Mouse (Mus musculus): ENCODE data around the gene 1700028P14Rik.
A peak's percentile ranks its signal among the peaks of the same experiment; 100 is the strongest.
"Not testable (repeated sequence)": the region's sequence is repeated elsewhere in the genome, so short reads cannot be mapped to it uniquely, and the experiment has no call there.

1700028P14Rik gene

DNA sequence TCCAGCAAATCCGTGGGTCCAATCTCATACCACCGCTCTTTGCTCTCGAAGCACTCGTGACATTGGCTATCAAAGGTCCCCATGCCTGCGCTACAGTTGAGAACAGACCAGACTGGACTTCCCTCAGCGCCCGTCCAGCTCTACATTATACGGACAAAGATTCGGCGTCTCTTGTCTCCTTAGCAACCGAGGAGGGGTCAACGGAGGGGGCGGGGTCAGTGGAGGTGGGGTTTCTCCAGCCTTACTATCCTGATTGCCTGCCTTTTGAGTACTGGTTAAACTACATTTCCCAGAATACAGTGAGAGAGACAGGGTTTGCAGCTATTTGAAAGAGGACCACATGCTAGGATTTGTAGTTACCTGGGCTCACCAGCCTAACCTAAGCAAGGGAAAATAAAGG is at the start of gene 1700028P14Rik:
Gene 1700028P14Rik, minus strand, starts transcription at position 169 of the 400 bp plus-strand sequence.
- peak; percentile 89 to 90 for DNase-seq

DNA sequence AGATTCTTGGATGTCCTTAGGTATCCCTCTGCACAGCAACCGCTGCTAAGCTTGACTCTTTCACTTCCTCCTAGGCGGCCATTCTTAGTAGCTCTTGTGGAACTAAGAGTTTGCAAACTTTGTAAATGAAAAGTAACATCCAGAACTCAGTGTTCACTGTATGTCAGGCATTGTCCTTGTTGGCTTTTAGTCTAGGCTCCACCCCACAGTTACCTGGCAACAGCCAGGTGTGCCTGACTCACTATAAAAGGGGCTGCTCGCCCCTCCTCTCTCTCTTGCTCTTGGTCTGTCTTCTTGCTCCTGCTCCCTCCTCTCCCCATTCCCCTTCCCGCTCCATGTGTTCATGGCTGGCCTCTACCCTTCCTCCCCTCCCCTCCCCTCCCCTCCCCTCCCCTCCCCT is 46.5 kb upstream of the 1700028P14Rik start:
- no peak for DNase-seq

DNA sequence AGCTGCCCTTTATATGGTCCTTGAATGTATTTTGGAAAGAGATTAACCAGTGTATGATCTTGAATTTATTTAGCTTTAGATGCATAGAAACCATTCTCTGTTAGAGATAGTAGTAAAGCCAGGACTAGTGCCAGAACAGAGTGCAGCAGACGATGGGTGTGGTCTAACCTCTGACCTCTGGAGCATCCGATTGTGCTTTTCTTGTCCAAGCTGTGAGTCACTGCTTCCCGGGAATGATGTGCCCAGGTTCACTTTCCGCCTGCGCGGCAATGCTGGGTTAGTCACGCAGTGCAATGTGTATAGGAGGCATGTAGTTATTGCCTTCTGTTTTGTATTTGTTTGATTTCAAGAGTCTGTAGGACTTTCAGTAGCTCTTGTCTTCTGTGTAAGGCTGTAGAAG is 45.8 kb upstream of the 1700028P14Rik start:
- peak; percentile 27 to 49 for DNase-seq

DNA sequence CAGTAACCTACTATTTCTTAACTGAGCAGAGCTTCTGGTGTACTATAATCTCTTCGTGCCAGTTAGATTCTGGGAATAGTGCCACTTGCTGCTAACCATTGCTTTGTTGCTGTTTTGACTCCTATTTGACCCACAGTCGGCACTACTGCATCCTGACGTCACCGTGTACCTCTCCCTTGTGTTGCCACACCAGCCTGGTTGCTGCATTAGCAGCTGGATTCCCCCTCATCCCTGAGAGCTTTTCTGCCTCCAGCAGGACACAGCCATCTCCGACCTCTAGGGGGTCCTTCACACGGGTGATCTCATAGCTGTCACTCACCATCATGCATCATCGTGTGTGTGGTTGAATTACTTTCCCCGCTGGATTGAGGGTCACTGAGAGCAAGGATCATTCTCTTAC is 45.2 kb upstream of the 1700028P14Rik start:
- DNase-seq: no peak

DNA sequence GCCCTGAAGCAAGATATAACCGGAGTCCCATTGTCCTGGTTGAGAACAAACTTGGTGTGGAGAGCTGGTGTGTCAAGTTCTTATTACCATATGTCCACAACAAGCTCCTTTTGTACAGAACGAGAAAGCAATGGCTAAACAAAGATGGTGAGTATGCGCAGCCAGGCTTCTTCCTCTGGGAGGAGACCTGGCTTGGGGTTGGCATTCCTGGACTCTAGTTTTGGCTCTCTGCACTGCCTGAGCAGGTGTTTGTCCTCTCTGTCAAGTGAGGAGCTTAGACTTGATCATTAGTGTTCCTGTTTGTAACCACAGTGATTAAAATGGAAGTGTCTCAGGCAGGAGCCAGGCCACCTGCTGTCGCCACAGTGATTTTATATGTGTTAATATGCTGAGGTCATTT is 41.7 kb upstream of the 1700028P14Rik start:
- DNase-seq: peak; percentile 12 to 16

DNA sequence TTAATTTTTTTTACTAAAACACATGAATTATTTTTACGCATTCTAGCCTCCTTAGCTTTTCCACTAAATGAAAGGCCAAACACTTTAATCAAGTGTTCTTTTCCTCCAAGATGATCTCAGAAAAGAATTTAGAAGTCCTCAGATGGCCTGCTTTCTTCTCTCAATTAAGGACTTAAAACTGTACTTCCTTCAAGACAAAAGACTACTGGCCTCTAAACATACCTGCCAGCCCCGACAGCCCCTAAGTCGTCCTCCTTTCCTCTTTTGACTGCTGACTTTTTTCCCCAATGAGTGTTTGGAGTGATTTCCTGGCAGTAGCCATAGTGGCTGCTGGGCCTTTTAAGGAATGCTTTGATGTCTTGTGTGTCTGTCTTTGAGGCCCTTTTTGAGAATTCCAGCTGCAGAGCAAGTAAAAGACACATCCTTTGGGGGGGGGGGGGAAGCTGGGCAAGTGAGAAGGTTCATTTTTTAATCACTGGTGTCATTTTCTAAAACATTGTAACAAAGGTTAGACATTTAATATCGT is 35.9 kb upstream of the 1700028P14Rik start:
- peak; percentile 7 to 26 for DNase-seq

DNA sequence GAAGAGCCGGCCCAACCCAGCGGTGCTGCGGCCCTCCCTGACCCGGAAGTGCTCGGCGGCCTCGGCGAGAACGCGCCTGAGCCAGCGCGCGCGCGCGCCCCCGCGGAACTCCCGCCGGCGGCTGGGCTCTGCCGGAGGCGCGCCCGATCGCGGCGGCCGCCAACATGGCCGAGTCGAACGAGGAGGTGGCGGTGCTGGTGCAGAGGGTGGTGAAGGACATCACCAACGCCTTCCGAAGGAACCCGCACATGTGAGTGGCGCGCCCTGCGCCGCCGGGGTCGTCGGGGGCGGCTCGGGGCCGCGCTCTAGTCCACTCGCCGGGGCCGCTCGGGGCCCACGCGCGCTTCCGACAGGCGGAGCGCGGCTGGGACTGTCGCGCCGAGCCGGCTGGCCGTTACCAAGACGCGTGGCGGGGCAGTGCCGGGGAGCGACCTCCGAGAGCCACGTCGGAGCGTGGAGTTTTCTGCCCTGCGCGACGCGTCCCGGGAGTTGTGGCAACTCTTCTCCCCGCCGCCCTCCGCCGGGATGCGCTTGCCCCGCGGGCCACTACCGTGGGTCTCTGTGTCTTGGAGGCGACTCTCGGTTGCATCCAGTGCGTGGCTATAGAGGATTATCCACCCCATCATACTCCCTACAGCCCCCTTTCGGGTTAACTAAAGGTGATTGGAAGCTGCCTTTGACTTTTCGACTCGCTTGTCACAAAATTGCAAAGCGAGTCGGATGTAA is 34.8 kb upstream of the 1700028P14Rik start, which contains the start of gene Ptar1:
Gene Ptar1, plus strand, starts transcription at position 134 of the 726 bp plus-strand sequence.
- peak; percentile 94 to 96 for DNase-seq

DNA sequence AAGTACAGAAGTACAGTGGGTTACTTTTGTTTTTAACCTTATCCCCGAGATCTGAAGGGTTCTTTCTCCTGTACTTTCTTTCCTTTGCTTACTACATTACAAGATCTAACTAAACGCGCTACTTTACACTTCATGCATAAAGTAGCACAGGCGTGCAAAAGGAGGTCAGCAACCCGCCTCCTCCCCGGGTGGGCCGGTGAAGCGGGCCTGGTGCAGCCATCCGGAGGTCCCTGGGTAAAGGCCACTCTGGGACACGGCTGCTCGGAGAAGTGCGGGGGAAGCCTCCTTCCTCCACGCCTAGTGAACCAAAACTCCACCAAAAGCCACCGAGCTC is 34.3 kb upstream of the 1700028P14Rik start:
- no peak for DNase-seq

DNA sequence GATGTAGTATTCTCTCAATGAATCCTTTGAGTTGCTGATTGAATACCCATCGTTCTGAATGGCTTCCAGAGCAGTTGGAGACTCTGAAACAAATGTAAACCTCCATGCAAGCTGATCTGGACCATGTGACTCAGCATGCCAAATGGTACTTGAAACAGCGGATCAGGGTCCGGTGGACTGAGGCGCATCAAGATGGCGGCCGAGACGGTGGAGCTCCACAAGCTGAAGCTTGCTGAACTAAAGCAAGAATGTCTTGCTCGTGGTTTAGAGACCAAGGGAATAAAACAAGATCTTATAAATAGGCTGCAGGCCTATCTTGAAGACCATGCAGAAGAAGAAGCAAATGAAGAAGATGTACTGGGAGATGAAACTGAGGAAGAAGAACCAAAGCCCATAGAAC is 23.0 kb upstream of the 1700028P14Rik start:
- not testable (repeated sequence) for DNase-seq

DNA sequence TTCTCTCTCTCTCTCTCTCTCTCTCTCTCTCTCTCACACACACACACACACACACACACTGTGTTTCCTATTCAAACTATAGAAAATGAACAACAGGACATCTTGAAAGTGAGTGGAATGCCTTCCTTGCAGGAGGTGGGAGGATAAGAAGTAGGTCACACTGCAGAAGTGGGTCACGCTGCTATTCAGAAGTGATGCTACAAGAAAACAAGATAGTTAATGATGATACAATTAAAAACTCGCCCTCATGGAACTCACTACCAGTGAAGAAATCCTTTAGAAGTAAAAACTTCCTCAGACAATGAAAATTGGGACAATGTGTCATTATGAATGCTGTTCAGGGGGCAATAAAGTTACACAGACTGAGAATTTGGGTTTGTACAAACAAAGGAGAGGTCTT is 20.4 kb upstream of the 1700028P14Rik start:
- no peak for DNase-seq

DNA sequence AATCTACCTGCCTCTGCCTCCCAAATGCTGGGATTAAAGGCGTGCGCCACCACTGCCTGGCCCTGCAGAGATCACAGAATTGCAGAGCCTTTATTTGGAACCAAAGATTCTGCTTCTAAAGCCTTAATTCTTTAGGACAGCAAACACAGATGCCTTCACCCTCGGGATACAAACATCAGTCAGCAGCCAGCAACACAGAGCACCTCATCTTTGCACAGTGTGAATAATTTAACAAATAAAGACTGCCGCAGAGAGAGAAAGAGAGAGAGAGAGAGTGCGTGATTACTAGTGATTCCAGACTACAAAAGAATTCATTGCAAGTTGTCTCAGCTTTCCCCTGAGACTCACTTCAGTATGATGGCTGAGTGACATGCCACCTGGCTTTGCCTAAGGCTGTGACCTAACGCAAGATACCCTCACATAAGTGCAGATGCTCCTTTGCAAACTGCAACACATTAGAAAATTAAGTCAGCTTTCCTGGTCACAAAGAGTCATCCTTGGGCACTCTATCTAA is 15.6 kb upstream of the 1700028P14Rik start:
- no peak for DNase-seq

DNA sequence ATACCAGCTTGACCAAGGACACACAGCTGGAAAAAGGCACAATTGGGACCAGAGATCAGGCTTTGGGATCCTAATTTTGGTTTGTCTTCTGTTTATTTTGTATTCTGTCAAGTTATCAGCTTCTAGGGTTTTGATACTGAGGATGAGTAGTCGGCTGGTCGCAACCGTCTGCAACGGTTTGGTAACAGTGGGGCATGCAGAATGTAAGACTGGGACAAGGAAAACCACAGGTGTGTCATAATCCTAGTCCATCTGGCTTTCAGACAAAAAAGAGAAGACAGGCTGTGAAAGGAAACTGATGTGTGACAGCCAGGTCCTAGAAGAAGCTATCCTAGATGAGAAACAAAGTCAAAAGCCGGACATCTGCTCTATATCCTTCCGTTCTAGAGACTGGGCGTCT is 11.5 kb upstream of the 1700028P14Rik start:
- no peak for DNase-seq

DNA sequence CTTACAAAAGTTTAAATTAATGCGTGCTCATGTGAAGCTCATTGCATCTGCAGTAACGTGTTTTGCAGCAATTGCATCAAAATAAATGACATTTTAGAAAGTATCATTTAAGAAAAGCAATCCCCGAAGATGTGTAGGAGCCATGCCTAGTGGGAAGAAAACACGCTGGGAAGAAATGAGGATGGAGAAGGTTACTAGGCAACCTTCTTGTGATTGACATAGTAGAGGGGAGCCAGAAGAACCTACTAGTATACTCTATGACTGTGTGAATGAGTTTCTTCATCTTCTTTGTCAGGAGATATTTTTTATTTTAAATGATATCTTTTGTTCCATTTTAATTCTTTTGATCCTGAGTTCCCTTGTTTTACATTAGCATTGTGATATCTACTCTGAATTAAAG is 5.7 kb upstream of the 1700028P14Rik start:
- no peak for DNase-seq

DNA sequence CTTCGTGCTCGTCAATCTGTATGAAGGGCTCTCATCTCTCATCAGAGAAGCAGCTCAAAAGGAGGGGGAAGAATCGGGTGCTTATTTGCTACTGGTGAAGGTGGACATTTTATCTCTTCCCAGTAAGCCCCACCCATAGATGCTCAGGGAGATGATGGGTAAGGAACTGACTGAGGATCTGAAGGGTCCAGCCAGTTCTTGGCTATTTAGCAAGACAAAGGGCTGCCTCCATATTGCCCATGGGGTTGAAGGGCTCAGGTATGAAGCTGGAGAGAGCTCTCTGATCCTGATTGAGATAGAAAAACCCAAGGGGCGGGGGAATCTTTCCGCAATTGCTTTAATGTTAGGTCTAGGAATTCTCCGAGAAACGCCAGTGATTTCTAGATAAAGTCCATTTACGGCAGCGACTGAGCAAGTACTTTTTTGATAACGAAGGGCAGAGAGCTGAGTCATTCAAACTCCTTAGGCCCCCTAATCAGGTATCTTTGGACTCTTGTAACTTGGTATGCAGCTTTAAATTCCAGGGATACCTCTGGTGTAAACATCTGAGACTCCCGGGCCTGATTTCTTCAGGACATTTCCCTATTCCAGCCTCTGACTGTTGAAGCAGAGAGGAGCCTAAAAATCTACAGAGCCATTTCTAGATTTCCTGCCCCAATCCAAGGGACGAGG is 4.8 kb upstream of the 1700028P14Rik start:
- DNase-seq: no peak

DNA sequence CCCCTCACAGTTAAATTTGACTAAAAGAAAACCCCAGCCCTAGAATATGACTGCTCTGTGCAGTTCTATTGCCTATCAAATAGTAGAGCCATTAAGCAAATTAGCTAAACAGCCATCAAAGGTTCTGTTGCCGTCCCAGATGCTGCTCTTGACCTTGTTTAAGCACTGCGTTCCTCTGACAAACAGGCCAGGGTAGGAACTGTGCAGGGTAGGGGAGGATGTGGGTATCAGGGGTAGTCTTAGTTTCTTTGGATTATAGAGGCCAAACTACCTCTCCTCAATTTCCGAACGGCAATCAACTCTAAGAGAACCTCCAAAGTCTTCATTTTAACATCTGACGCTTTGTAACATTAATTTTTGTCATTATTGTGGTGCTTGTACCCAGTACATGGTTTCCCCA is 542 bp upstream of the 1700028P14Rik start:
- DNase-seq: no peak

DNA sequence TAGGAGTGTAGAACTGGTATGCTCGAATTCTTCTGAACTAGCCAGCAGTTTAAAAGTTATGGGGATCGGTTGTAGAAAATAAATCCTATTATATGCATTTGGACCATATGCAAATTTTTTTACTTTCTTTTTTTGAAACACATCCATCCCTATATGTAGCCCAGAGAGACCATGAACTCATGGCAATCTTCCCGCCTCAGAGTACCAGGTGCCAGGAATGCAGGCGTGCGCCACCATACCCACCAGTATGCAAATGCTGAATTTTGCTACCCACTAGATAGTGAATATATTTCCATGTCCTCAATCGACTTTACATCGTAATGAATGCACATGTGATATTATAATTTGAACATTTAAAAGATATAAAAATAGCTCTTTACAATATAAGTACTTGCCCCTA is 5.3 kb downstream of the 1700028P14Rik start:
- no peak for DNase-seq

DNA sequence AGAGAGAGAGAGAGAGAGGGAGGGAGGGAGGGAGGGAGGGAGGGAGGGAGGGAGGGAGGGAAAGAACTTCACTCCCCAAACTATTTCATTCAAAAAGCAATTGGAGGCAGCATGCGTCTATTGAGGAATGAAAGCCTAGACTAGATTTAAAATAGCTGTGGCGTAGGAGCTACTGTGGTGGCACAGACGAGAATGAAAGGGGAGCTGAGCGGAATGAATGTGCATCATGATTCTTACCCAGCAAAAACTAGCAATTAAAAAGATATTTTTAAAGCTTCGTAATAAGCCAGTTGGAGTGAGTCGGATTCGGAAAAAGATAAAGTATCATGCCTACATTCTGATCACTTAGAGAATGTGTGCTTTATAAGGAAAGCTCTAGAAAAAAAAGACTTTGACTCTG is 7.3 kb downstream of the 1700028P14Rik start:
- DNase-seq: no peak

DNA sequence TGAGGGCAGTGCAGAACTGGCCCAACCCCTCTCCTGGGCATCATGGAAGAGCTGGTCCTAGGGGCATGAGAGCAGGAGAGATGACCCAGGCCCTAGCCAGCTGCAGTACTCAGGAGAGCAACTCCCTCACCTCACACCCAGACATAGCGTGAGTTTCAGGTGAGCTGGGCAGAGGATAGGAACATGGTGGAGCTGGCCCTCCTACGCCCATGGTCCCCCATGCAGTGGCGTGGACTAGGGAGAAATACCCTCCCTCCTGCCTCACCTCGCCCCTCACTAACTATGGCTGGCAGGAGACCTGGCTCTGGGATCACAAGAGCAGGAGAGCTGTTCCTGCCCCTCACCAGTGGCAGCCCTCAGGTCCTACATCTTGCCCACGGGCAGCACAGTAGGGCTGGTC is 8.8 kb downstream of the 1700028P14Rik start:
- no peak for DNase-seq

DNA sequence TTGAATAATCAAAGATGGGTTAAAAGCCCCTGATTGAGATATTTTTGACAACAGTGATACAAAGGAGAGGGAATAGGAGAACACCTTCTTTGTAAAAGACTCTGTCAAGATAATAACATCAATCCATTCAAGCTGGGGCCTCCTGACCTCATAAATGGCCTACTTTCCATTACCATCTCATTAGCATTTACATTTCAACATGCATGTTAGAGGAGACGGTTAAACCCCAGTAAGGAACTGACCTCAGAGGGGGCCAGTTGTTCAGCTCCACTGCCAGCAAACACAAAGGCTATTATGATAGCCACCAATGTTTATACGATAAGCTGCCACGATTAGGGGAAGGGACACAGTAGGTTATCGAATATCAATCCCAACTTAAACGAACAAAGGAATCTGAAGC is 15.8 kb downstream of the 1700028P14Rik start:
- DNase-seq: no peak

DNA sequence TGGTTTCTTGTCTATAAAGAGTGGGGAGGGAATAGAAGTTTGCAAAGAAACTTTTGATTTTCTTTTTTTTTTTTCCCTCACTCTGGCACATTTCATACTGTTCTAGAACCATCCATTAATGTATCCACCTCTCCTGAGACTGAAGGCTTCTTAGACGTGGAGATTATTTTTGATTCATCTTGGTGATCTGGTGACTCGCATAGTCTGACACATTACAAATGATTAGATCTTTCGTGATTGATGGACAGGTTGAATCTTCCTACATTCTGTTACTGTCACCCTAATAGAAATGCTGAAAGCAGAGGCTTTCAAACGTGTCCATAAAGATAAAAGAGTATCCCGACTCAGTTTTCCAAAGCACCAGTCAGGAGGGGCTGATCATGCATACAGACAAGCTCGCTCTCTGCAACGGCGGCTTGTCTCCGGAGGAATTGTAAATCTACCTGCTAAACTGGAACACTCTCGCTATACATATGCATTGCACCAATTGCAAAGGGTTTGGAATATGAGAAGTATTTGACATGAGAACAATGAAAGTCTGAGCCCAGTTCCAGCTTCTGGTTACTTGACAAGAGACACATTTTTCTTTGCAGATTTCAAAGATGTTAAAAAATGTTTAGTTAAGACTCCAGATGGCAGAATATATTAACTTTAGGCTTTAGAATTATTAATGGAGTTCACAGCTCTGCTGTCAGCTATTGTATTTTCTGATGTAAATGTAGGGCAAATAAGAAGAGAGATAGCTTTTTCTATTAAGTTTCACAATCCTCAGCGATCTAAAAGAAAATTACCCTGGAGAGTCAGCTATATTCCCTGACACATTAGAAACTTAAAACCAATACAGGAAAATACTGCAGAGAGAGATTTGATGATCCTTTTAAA is 20.8 kb downstream of the 1700028P14Rik start:
- DNase-seq: no peak

DNA sequence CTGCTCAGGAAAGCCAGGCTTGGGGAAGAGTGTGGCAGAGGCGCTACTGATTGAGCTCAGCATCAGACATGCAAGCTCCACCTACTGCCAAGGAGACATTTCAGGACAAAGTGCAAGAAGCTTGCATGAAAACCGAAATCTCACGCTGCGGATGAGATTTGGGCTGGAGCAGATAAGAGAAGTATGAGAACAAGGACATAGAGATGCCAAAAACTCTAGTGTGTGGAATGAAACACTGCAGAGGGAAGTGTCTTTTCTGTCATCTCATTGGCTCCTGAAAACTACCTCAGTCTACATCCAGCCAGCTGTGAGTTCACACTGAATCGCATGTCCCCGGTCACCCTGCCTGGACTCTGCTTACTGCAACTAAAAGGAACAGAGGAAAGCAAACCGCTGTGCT is 38.3 kb downstream of the 1700028P14Rik start:
- peak; percentile 5 to 11 for DNase-seq

DNA sequence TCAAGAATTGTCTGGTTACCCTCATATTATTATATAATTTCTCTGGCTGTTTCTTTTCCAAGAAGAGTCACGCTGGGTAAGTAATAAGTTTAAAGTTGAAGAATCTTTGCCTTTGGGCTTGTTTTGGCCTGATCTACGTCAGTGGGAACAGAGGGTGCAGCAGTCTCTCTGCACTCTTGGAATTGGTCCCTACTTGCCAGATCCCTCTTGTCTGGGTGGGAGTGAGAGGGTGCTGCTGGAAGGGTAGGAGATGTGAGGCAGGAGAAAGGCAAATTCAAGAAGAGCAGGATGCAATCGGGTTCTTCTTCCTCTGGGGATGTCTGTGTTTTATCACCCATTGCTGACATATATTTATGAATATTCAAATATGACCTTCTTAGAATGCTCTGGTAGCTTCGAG is 42.9 kb downstream of the 1700028P14Rik start:
- no peak for DNase-seq

DNA sequence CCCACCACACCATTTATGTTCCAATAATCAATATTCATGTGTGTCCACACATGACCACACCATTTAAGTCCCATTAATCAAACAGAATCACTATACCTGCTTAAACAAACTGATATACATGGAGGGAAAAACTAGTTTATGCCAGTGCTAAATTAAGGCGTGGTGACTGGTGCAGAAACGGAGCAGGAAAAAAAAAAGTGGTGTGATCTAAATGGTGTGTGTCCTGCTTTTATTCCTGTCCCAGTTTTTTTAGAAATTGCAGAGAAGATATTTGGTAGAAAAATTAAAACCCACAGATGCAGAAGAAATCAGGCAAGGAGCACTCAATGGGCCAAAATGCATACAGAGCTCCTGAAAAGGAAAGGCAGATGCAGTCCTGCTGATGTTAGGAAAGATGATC is 44.7 kb downstream of the 1700028P14Rik start:
- no peak for DNase-seq

All from kidney, postnatal 4 days (tissue).